Mouse (Mus musculus) right cerebral cortex, postnatal 25 days (tissue): ENCODE data around the gene Fiz1.

Source experiments
- DNase-seq: peaks from one replicate; pipeline ENCODE4 v3.0.0; 2022

Gene Fiz1

GRCm38 (mm10) chr7:4996003-4996895 lies 18.2 kb downstream of the Fiz1 start, which contains the start of gene Zfp579:
Gene Zfp579, minus strand, starts transcription at chr7:4996158.
- peak; percentile 89 for DNase-seq

- DNase-seq: no peak
Measured at GRCm38 (mm10) chr7:4995268-4996002, 19.1 kb downstream of the Fiz1 start.

- DNase-seq: no peak
Measured at GRCm38 (mm10) chr7:4993999-4994788, 20.3 kb downstream of the Fiz1 start.

GRCm38 (mm10) chr7:4993347-4993998 lies 21.0 kb downstream of the Fiz1 start:
- DNase-seq: no peak

- no peak for DNase-seq
Measured at GRCm38 (mm10) chr7:4988250-4988649, 26.2 kb downstream of the Fiz1 start.

GRCm38 (mm10) chr7:4976832-4977231 lies 37.7 kb downstream of the Fiz1 start:
- DNase-seq: no peak

- no peak for DNase-seq
Measured at GRCm38 (mm10) chr7:4975455-4975854, 39.0 kb downstream of the Fiz1 start.

GRCm38 (mm10) chr7:4972321-4973047 lies 42.0 kb downstream of the Fiz1 start:
- no peak for DNase-seq

GRCm38 (mm10) chr7:4971710-4972109 lies 42.8 kb downstream of the Fiz1 start:
- no peak for DNase-seq

- no peak for DNase-seq
Measured at GRCm38 (mm10) chr7:4971068-4971467, 43.4 kb downstream of the Fiz1 start, which contains the start of gene Sbk3. Gene Sbk3, minus strand, starts transcription at chr7:4971168.

- no peak for DNase-seq
Measured at GRCm38 (mm10) chr7:4964988-4965387, 49.5 kb downstream of the Fiz1 start.

- DNase-seq: peak; percentile 52
Measured at GRCm38 (mm10) chr7:4964272-4964671, 50.2 kb downstream of the Fiz1 start, which contains the start of gene Sbk2. Gene Sbk2, minus strand, starts transcription at chr7:4964406.

- no peak for DNase-seq
Measured at GRCm38 (mm10) chr7:4963527-4963926, 51.0 kb downstream of the Fiz1 start.

GRCm38 (mm10) chr7:4957361-4957760 lies 57.1 kb downstream of the Fiz1 start:
- DNase-seq: no peak
